Mouse (Mus musculus) monocyte, adult 5-6 weeks (primary cell): ENCODE data around the gene Scarf2. TPM values are rescaled to one million over a fixed set of nuclear protein-coding genes. Genes with fewer than 3 reads are reported as not detected.
A peak's percentile ranks its signal among the peaks of the same experiment; 100 is the strongest.

ENCODE experiments used
- ATAC-seq: fragments of 153-309, 156-312 bp; replicated peaks from 2 replicates; pipeline ENCODE4 v1.8.0; 2017; ENCODE audit warnings: mild to moderate bottlenecking; ENCODE audit not compliant: low TSS enrichment, insufficient number of reproducible peaks, severe bottlenecking, poor library complexity, low FRiP score
- total RNA-seq: library from RNA; stranded (forward); fragments of 200-1000, 200-491, 200-594 nt; gene quantifications from 3 replicates; pipeline ENCODE4 v1.2.3, GENCODE M21; 2017

Scarf2 gene
- total RNA-seq, 1 experiment from 2014 or later = not detected

DNA sequence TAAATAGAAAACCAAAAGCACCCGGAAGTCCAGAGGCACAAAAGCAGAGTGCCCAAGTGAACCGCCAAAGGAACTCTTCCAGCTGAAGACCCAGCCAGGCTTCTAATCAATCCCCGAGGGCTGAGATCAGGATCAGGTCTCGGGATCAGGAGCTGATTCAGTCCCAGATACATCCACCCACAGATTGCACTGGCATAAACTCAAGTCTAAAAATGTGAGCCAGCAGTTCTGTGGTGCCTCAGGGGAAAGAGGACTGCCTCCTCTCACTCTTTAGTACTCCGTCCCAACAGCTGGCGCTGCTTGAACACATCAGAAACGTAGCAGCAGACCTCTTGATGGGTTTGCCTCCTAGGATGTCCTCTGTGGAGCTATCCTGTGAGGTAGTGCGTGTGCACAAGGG is 19.4 kb downstream of the Scarf2 start:
- no peak for ATAC-seq

DNA sequence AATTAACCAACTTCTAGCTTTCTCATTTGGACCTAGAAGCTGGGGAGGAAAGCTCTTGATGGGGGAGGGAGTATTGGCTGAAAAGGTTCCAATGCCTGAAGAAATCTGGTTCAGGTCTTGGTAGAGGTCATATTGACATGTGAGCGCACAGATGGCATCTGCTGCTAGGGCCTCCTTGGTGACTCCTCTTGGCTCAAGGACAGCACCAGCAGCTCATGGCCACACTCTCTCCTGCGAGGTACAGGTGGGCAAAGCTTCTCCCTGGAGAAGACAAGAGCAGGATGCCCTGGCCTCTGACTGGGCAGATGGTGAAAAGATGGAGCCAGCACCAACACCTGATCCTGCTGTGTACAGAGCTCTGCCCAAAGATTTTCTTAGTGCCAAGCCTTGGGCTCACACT is 29.4 kb downstream of the Scarf2 start:
- no peak for ATAC-seq

GRCm38 (mm10) chr16:17828229-17828628 is 31.1 kb downstream of the Scarf2 start:
- ATAC-seq = no peak

DNA sequence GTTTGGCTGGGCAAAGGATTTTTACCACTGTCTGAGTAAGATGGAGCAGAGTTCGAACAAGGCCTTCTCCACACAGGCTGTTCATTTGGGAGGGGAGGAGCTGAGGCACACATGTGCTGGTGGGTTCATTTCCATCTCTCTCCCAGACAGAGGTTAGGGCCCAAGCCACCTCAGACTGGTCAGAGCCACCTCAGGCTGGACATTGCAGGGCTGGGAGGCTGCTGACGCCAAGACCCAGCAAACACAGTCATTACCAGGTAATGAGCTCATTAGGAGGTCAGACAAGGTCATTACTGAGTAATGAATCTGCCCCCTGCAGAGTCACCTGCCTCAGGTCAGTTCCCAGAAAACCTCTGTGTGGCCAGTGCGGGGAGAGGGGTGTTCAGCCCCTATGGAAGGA is 31.8 kb downstream of the Scarf2 start:
- ATAC-seq = no peak

GRCm38 (mm10) chr16:17830385-17831178 is 33.5 kb downstream of the Scarf2 start:
- ATAC-seq = no peak

DNA sequence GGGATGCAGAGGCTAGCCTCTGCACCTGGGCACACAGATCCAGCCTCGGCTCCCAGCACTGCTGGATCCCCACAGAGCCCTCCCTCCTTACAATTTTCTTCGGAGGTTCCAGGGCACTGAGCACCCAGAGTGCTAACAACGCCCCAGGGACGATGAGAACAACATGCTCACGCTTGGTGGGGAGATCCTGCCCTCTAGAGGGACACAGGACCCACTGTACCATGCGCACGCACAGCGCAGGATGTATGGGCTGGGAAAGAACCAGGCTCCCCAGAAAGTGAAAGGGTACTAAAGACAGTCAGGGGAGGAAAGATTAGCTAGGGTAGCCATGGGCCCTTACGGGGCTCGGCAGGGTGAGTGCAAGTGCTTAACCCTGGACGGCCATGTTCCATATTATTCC is 34.7 kb downstream of the Scarf2 start:
- no peak for ATAC-seq

- ATAC-seq = no peak
These were observed 35.7 kb downstream of the Scarf2 start, which contains the start of gene B830017H08Rik for GRCm38 (mm10) chr16:17832821-17833220. B830017H08Rik (plus strand) TSS chr16:17833121.

DNA sequence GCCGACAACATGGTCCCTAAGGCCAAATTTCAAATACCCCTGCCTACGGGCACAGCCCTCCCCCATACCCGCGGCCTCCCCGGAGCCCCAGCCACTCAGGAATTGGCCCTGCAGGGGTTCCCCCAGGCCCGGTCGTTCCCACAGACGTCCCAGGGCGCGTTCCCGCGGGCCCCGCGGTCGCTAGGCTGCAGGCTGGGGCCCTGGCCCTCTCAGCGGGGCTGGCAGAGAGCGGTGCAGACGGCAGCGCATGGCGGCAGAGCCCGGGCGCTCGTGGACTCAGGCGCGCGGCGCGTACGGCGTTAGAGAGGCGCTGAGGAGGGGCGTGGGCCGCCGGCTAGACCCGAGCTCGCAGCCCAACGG is 36.2 kb downstream of the Scarf2 start:
- ATAC-seq = no peak

GRCm38 (mm10) chr16:17833681-17834399 is 36.8 kb downstream of the Scarf2 start:
- no peak for ATAC-seq

- ATAC-seq = no peak
These were observed 37.5 kb downstream of the Scarf2 start for GRCm38 (mm10) chr16:17834543-17834942.

- ATAC-seq = no peak
These were observed 38.4 kb downstream of the Scarf2 start for GRCm38 (mm10) chr16:17835481-17835880.

DNA sequence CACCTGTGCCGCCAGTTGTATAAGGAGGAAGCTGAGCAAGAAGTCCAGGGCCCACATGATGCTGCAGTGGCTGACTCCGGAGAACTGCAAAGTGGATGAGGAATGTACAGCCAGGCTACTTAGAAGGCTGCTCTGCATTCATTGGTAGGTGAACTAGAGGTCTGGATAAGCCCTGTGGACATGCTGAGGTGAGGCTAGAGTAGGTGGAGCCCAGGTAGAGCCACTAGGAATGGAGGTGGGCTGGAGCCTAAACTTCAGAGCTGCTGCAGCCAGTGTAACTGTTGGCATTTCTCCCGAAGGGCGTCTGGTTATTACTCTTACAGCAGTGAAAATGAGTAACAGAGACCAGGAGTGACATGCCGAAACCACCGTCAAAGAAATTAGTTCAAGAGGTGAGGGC is 41.0 kb downstream of the Scarf2 start, which contains the start of gene Car15:
TSS of gene Car15 (minus strand) at position 314 of the 400 bp plus-strand sequence.
- no peak for ATAC-seq

GRCm38 (mm10) chr16:17839976-17840375 is 42.9 kb downstream of the Scarf2 start:
- ATAC-seq = no peak

DNA sequence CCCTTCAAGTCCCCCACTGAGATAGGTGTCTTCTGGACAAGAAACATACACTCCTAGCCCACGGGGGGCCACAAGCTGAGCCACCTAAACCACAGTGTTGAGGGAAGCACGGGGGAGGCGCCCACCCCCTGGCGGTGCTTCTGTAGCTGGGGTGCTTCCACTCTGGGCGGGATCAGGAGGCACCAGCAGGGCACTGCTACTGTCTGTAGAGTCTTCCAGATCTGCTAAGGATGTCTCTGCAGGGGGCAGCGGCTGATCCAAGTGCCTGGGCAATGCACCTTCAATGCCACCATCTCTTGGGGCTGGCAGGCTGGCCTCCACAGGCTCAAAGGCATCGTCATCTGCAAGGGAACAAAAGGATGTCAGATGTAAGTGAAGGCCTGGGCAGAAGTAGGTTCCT is 45.4 kb downstream of the Scarf2 start:
- no peak for ATAC-seq

- ATAC-seq = no peak
These were observed 46.8 kb downstream of the Scarf2 start for GRCm38 (mm10) chr16:17843701-17844365.

DNA sequence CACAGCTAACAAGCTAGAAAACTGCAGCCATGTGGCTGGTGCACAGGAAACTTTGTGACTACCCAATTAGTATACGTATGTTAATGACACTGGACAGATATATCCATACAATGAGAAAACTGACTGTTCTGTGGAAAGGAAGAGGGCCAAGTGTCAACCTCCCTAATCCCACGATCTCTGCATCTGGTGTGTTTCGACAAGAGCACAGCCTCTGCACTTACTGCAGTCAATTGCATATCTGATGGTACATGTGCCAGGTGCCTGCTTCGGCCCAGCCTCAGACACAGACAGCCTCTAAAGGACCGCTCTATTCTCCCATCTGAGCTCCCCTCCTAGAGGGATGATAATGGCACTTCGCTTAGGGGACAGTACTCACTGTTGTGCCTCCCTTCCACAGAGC is 51.3 kb downstream of the Scarf2 start:
- ATAC-seq = no peak

DNA sequence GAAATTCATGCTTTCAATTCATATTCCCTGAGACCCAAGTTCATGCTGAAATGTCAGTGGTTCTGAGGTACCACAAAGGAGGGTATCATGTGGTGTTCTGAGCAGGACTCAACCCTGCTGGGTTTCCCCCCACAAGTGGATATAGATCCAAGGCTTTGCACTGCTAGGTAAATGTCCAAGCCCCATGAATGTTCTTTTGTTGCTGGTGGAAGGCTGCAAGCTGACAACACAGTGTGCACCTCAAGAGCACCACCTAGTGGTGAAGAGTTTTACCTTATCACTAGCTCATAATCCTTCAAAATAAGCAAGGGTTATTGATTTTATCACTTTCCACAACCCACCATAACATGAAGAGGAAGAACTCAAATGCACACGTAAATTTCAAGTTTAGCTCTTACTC is 51.8 kb downstream of the Scarf2 start:
- ATAC-seq = peak; percentile 59; the same call in 1 of the 2 replicates

DNA sequence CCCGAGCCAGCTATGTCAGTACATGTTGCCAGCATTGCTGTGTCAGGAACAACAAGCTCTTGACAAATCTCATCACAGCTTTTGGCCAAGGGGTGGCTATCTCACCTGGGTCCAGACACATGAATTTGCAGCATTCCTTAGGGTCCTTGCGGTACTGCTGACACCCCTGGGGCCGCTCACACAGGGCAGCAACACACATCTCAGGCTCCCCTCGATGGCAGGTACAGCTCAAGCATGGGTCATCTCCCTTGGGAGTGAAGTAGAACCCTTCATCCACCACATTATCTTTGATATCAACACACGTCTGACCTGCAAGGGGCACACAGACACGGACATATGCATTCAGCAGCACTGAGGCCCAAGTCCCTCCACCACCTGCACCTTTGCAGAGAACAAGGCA is 52.4 kb downstream of the Scarf2 start:
- ATAC-seq = no peak

GRCm38 (mm10) chr16:17851331-17851730 is 54.2 kb downstream of the Scarf2 start:
- no peak for ATAC-seq

GRCm38 (mm10) chr16:17851860-17852259 is 54.8 kb downstream of the Scarf2 start:
- no peak for ATAC-seq
